Mouse (Mus musculus): ENCODE data around the gene Tada2b. TPM values are rescaled to one million over a fixed set of nuclear protein-coding genes. Genes with fewer than 3 reads are reported as not detected.

Gene Tada2b
- polyA plus RNA-seq, 1 experiment from 2014 or later, result 1.6 TPM

DNA sequence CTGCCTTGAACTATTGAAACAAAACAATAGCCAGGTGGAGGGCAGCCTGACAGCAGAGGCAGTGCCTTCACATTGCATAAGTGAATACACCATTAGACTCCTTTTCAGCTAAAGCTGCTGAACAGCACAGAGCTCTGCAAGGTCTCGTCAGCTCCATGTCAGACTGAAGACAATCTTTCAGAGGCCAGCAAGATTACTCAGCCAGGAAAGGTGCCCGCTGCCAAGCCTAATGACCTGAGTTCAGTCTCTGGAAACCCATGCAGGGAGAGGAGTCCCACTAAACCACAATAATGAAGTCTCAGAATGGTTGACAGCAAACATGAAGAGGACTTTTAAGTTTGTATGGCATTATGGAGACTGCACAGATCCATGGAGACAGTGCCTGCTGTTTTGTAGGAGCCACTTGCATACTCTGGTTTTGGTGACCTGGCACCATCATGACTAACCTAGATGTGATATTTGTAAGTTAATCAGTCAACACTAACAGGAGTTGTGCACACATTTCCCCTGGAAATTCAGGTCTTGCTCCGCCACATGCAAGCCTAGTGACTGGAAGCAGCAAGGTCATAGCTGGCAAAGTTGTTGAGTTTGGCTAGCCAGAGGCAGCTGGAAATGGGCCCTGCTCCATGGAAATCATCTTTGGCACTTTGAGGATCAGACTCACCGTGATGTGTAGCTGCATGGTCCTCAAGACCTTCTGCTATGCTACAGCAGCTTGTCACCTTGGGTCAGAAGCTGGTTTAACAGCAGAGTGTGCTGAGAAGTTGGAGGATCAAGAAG is 11.0 kb downstream of the Tada2b start:
- Histone ChIP-seq H3K36me3 (ENCODE audit: control insufficient read depth, insufficient read depth, low read length) (peaks cover 27% of the 10 kb centered on the region), H3K27ac (ENCODE audit: low read length) (no peak overlapping the region), H3K27me3 (replicated peaks; ENCODE audit: control insufficient read depth, insufficient read depth, low read length) (no peaks in the 10 kb centered on the region), H3K9me3 (ENCODE audit: control insufficient read depth, low read length) (no peaks in the 10 kb centered on the region), H3K4me1 (ENCODE audit: control insufficient read depth, insufficient read depth, low read length) (no peaks in the 10 kb centered on the region), H3K4me3 (ENCODE audit: low read length) (no peak overlapping the region), H3K4me2 (ENCODE audit: low read depth, low read length) (no peak overlapping the region), H3K9ac (ENCODE audit: low read depth, low read length) (no peak overlapping the region)
- WGBS, result 87% methylated on average over 4 of the region's 4 CpGs
- no peak for ATAC-seq

DNA sequence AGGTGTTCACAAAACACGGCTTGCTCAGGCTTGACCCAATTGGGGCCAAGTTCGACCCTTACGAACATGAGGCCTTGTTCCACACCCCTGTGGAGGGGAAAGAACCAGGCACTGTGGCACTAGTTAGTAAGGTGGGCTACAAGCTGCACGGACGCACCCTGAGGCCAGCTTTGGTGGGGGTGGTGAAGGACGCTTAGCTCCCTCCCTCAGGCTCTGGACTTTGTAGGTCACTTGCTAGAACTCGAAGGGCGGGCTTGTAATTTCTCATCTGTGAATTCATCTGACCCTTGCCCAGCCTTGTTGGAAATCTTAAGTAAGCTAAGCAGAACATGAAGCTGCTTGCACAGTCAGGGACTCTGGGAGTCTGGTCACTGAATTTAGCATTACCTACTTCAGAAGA is 12.9 kb downstream of the Tada2b start:
- ATAC-seq, result no peak
- Histone ChIP-seq H3K27me3 (replicated peaks; ENCODE audit: control insufficient read depth, insufficient read depth, low read length) (no peaks in the 10 kb centered on the region), H3K27ac (ENCODE audit: low read length) (no peak overlapping the region), H3K9me3 (ENCODE audit: control insufficient read depth, low read length) (no peaks in the 10 kb centered on the region), H3K36me3 (ENCODE audit: control insufficient read depth, insufficient read depth, low read length) (peaks cover 27% of the 10 kb centered on the region), H3K4me1 (ENCODE audit: control insufficient read depth, insufficient read depth, low read length) (peaks cover 2% of the 10 kb centered on the region), H3K9ac (ENCODE audit: low read depth, low read length) (no peak overlapping the region), H3K4me2 (ENCODE audit: low read depth, low read length) (no peak overlapping the region), H3K4me3 (ENCODE audit: low read length) (no peak overlapping the region)
- 94% methylated on average over 8 of the region's 8 CpGs for WGBS

GRCm38 (mm10) chr5:36465889-36466288 is 18.2 kb downstream of the Tada2b start:
- H3K9ac ChIP-seq (ENCODE audit: low read depth, low read length), result peak overlapping the region; percentile 89
- H3K4me3 ChIP-seq (ENCODE audit: low read length), result peak overlapping the region; percentile 93
- peaks cover 11% of the 10 kb centered on the region; the same call in 1 of the 2 replicates for H3K36me3 ChIP-seq (ENCODE audit: control insufficient read depth, insufficient read depth, low read length)
- peaks cover 11% of the 10 kb centered on the region for H3K4me1 ChIP-seq (ENCODE audit: control insufficient read depth, insufficient read depth, low read length)
- H3K27me3 ChIP-seq (replicated peaks; ENCODE audit: control insufficient read depth, insufficient read depth, low read length), result no peaks in the 10 kb centered on the region
- no peak for ATAC-seq
- H3K9me3 ChIP-seq (ENCODE audit: control insufficient read depth, low read length), result no peaks in the 10 kb centered on the region
- H3K27ac ChIP-seq (ENCODE audit: low read length), result no peak overlapping the region
- H3K4me2 ChIP-seq (ENCODE audit: low read depth, low read length), result peak overlapping the region; percentile 72
- WGBS, result 21% methylated on average over 8 of the region's 8 CpGs

- WGBS, result under 1% methylated on average over 68 of the region's 68 CpGs
- peak within 1 kb of the TSS; percentile 93 for H3K4me3 ChIP-seq (ENCODE audit: low read length)
- H3K9me3 ChIP-seq (ENCODE audit: control insufficient read depth, low read length), result no peaks in the 10 kb centered on the region
- peak; percentile 96 for ATAC-seq
- peak within 1 kb of the TSS; percentile 89 for H3K9ac ChIP-seq (ENCODE audit: low read depth, low read length)
- H3K36me3 ChIP-seq (ENCODE audit: control insufficient read depth, insufficient read depth, low read length), result 0 out of 2 replicates have a peak, but pooled peaks cover 6% of the 10 kb centered on the region
- peak within 1 kb of the TSS; percentile 86 for H3K4me2 ChIP-seq (ENCODE audit: low read depth, low read length)
- peak within 1 kb of the TSS; percentile 55 for H3K27ac ChIP-seq (ENCODE audit: low read length)
- H3K4me1 ChIP-seq (ENCODE audit: control insufficient read depth, insufficient read depth, low read length), result peaks cover 11% of the 10 kb centered on the region
- no peaks in the 10 kb centered on the region for H3K27me3 ChIP-seq (replicated peaks; ENCODE audit: control insufficient read depth, insufficient read depth, low read length)
These were observed 19.1 kb downstream of the Tada2b start, which contains the start of gene Grpel1 for GRCm38 (mm10) chr5:36464709-36465661. TSS of gene Grpel1 (plus strand) at chr5:36464998.

DNA sequence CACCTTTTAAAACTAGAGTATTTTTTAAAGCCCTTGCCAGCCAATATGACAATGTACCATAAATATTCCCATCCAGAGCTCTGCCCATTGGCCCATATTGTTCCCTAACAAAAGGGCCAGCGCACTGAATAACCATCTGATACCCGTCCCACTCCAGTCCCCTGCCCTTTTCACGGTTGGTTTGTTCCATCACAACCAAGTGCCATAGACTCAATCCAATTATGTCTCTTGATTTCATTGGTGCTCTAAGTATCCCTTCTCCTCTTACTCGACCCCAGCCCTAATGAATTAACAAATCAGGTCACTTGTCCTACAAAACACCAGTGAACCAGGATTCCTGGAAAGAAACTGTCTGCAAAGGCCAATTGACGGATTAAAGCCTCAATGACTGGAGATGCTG is 20.7 kb downstream of the Tada2b start:
- Histone ChIP-seq H3K27ac (ENCODE audit: low read length) (no peak overlapping the region), H3K27me3 (replicated peaks; ENCODE audit: control insufficient read depth, insufficient read depth, low read length) (no peaks in the 10 kb centered on the region), H3K9me3 (ENCODE audit: control insufficient read depth, low read length) (no peaks in the 10 kb centered on the region), H3K9ac (ENCODE audit: low read depth, low read length) (no peak overlapping the region), H3K36me3 (ENCODE audit: control insufficient read depth, insufficient read depth, low read length) (no peaks in the 10 kb centered on the region), H3K4me3 (ENCODE audit: low read length) (no peak overlapping the region), H3K4me2 (ENCODE audit: low read depth, low read length) (no peak overlapping the region), H3K4me1 (ENCODE audit: control insufficient read depth, insufficient read depth, low read length) (peaks cover 11% of the 10 kb centered on the region)
- 60% methylated on average over 5 of the region's 5 CpGs for WGBS
- ATAC-seq, result no peak

GRCm38 (mm10) chr5:36462810-36463209 is 21.3 kb downstream of the Tada2b start:
- no peak overlapping the region for H3K4me3 ChIP-seq (ENCODE audit: low read length)
- no peaks in the 10 kb centered on the region for H3K9me3 ChIP-seq (ENCODE audit: control insufficient read depth, low read length)
- H3K27ac ChIP-seq (ENCODE audit: low read length), result no peak overlapping the region
- WGBS, result 13% methylated on average over 7 of the region's 7 CpGs
- no peak overlapping the region for H3K4me2 ChIP-seq (ENCODE audit: low read depth, low read length)
- H3K36me3 ChIP-seq (ENCODE audit: control insufficient read depth, insufficient read depth, low read length), result no peaks in the 10 kb centered on the region
- no peak for ATAC-seq
- H3K9ac ChIP-seq (ENCODE audit: low read depth, low read length), result no peak overlapping the region
- H3K27me3 ChIP-seq (replicated peaks; ENCODE audit: control insufficient read depth, insufficient read depth, low read length), result no peaks in the 10 kb centered on the region
- peaks cover 11% of the 10 kb centered on the region for H3K4me1 ChIP-seq (ENCODE audit: control insufficient read depth, insufficient read depth, low read length)

DNA sequence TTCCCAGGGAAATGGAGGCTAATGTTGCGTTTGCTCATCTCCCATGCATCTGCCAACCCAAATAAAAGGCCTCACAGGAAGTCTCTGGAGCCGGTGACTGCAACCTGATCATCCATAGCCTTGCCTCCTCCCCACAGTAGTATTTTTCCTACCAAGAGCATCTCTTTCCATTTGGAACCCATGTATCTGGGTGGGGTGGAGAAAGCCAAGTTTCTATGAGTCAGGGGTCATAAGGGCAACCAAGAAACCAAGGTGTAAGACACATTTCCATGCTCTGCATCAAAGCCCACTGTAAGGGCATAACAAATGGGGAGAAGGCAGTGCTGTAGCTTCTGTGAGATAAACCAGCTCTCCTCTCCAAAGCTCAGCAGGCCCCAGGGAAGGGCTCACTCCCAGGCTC is 22.9 kb downstream of the Tada2b start:
- Histone ChIP-seq H3K27me3 (replicated peaks; ENCODE audit: control insufficient read depth, insufficient read depth, low read length) (no peaks in the 10 kb centered on the region), H3K4me3 (ENCODE audit: low read length) (no peak overlapping the region), H3K4me2 (ENCODE audit: low read depth, low read length) (no peak overlapping the region), H3K9ac (ENCODE audit: low read depth, low read length) (no peak overlapping the region), H3K9me3 (ENCODE audit: control insufficient read depth, low read length) (no peaks in the 10 kb centered on the region), H3K4me1 (ENCODE audit: control insufficient read depth, insufficient read depth, low read length) (peaks cover 9% of the 10 kb centered on the region), H3K27ac (ENCODE audit: low read length) (no peak overlapping the region), H3K36me3 (ENCODE audit: control insufficient read depth, insufficient read depth, low read length) (no peaks in the 10 kb centered on the region)
- no peak for ATAC-seq
- WGBS, result 47% methylated on average over 2 of the region's 2 CpGs

GRCm38 (mm10) chr5:36460712-36461111 is 23.4 kb downstream of the Tada2b start:
- no peaks in the 10 kb centered on the region for H3K9me3 ChIP-seq (ENCODE audit: control insufficient read depth, low read length)
- no peaks in the 10 kb centered on the region for H3K36me3 ChIP-seq (ENCODE audit: control insufficient read depth, insufficient read depth, low read length)
- no peak overlapping the region for H3K4me2 ChIP-seq (ENCODE audit: low read depth, low read length)
- ATAC-seq, result no peak
- H3K27me3 ChIP-seq (replicated peaks; ENCODE audit: control insufficient read depth, insufficient read depth, low read length), result no peaks in the 10 kb centered on the region
- no peak overlapping the region for H3K27ac ChIP-seq (ENCODE audit: low read length)
- no peak overlapping the region for H3K9ac ChIP-seq (ENCODE audit: low read depth, low read length)
- no peak overlapping the region for H3K4me3 ChIP-seq (ENCODE audit: low read length)
- H3K4me1 ChIP-seq (ENCODE audit: control insufficient read depth, insufficient read depth, low read length), result peaks cover 4% of the 10 kb centered on the region
- 90% methylated on average over 2 of the region's 2 CpGs for WGBS

- Histone ChIP-seq H3K27ac (ENCODE audit: low read length) (no peak overlapping the region), H3K4me2 (ENCODE audit: low read depth, low read length) (no peak overlapping the region), H3K9me3 (ENCODE audit: control insufficient read depth, low read length) (no peaks in the 10 kb centered on the region), H3K4me1 (ENCODE audit: control insufficient read depth, insufficient read depth, low read length) (peaks cover 4% of the 10 kb centered on the region; the same call in 1 of the 2 replicates), H3K27me3 (replicated peaks; ENCODE audit: control insufficient read depth, insufficient read depth, low read length) (no peaks in the 10 kb centered on the region), H3K4me3 (ENCODE audit: low read length) (no peak overlapping the region), H3K9ac (ENCODE audit: low read depth, low read length) (no peak overlapping the region), H3K36me3 (ENCODE audit: control insufficient read depth, insufficient read depth, low read length) (no peaks in the 10 kb centered on the region)
- 14% methylated on average over 4 of the region's 4 CpGs for WGBS
- no peak for ATAC-seq
These were observed 25.2 kb downstream of the Tada2b start for GRCm38 (mm10) chr5:36458926-36459325.
